Mouse (Mus musculus): ENCODE measurements around the gene Socs2. TPM values are rescaled to one million over a fixed set of nuclear protein-coding genes. Genes with fewer than 3 reads are reported as not detected.
"Not testable (repeated sequence)": the region's sequence is repeated elsewhere in the genome, so short reads cannot be mapped to it uniquely, and the experiment has no call there.

Socs2 gene
- polyA plus RNA-seq, 1 experiment from 2014 or later: 52.5 TPM

DNA sequence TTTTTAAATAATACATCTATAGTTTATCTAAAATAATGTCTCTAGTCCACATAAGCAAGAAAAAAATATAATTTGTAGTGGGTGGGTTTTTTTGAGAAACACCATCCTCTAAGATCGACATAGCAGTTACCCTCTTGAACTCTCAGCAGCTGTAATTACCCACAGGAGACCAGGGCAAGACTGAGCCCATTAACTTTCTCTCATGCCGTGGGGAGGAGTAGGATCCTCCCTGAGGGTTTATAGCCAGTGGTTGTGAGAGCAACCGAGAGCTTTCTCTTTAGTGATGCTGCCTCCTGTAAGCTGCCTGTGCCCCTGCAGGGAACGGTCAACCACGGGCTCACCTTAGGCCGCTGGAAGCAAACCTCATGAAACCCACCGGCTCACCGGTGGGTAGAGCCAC, 24.9 kb downstream of the Socs2 start:
- 75% methylated on average over 8 of the region's 8 CpGs for WGBS
- no peaks in the 10 kb centered on the region for H3K9me3 ChIP-seq (ENCODE audit: control insufficient read depth, low read length)
- no peak overlapping the region for H3K4me2 ChIP-seq (ENCODE audit: low read depth, low read length, severe bottlenecking)
- no peak for DNase-seq (ENCODE audit: low spot score)
- no peak overlapping the region for H3K27ac ChIP-seq (ENCODE audit: low read depth, low read length)
- no peak for ATAC-seq (replicated peaks; ENCODE audit: low FRiP score)
- no peak overlapping the region for H3K4me3 ChIP-seq (ENCODE audit: low read depth, low read length)
- H3K36me3 ChIP-seq (ENCODE audit: control insufficient read depth, insufficient read depth, low read length): no peaks in the 10 kb centered on the region
- no peaks in the 10 kb centered on the region; the same call in 1 of the 2 replicates for H3K4me1 ChIP-seq (replicated peaks; ENCODE audit: control insufficient read depth, insufficient read depth, low read length)
- H3K27me3 ChIP-seq (ENCODE audit: control insufficient read depth, insufficient read depth, low read length): no peaks in the 10 kb centered on the region
- H3K9ac ChIP-seq (ENCODE audit: low read length): no peak overlapping the region

- no peak for ATAC-seq (replicated peaks; ENCODE audit: low FRiP score)
- WGBS: 92% methylated on average over 9 of the region's 9 CpGs
Observed at GRCm38 (mm10) chr10:95390871-95391270, 26.1 kb downstream of the Socs2 start.

GRCm38 (mm10) chr10:95389805-95390204, 27.2 kb downstream of the Socs2 start:
- not testable (repeated sequence) for H3K4me1 ChIP-seq (replicated peaks; ENCODE audit: control insufficient read depth, insufficient read depth, low read length); DNase-seq (ENCODE audit: low spot score); H3K27me3 ChIP-seq (ENCODE audit: control insufficient read depth, insufficient read depth, low read length); H3K4me2 ChIP-seq (ENCODE audit: low read depth, low read length, severe bottlenecking); H3K36me3 ChIP-seq (ENCODE audit: control insufficient read depth, insufficient read depth, low read length); ATAC-seq (replicated peaks; ENCODE audit: low FRiP score); H3K9me3 ChIP-seq (ENCODE audit: control insufficient read depth, low read length); H3K9ac ChIP-seq (ENCODE audit: low read length); H3K4me3 ChIP-seq (ENCODE audit: low read depth, low read length); H3K27ac ChIP-seq (ENCODE audit: low read depth, low read length)
- 92% methylated on average over 5 of the region's 5 CpGs for WGBS

More at GRCm38 (mm10) chr10:95390871-95391270, 26.1 kb downstream of the Socs2 start:
- Histone ChIP-seq H3K27me3 (ENCODE audit: control insufficient read depth, insufficient read depth, low read length) (no peaks in the 10 kb centered on the region), H3K4me1 (replicated peaks; ENCODE audit: control insufficient read depth, insufficient read depth, low read length) (no peaks in the 10 kb centered on the region; the same call in 1 of the 2 replicates), H3K4me2 (ENCODE audit: low read depth, low read length, severe bottlenecking) (no peak overlapping the region), H3K4me3 (ENCODE audit: low read depth, low read length) (no peak overlapping the region), H3K27ac (ENCODE audit: low read depth, low read length) (no peak overlapping the region), H3K9ac (ENCODE audit: low read length) (no peak overlapping the region), H3K9me3 (ENCODE audit: control insufficient read depth, low read length) (no peaks in the 10 kb centered on the region), H3K36me3 (ENCODE audit: control insufficient read depth, insufficient read depth, low read length) (no peaks in the 10 kb centered on the region)
- DNase-seq (ENCODE audit: low spot score): no peak

- ATAC-seq (replicated peaks; ENCODE audit: low FRiP score): no peak
- Histone ChIP-seq H3K4me3 (ENCODE audit: low read depth, low read length) (no peak overlapping the region), H3K4me2 (ENCODE audit: low read depth, low read length, severe bottlenecking) (no peak overlapping the region), H3K27me3 (ENCODE audit: control insufficient read depth, insufficient read depth, low read length) (no peaks in the 10 kb centered on the region), H3K9ac (ENCODE audit: low read length) (no peak overlapping the region), H3K27ac (ENCODE audit: low read depth, low read length) (no peak overlapping the region), H3K4me1 (replicated peaks; ENCODE audit: control insufficient read depth, insufficient read depth, low read length) (no peaks in the 10 kb centered on the region), H3K36me3 (ENCODE audit: control insufficient read depth, insufficient read depth, low read length) (no peaks in the 10 kb centered on the region), H3K9me3 (ENCODE audit: control insufficient read depth, low read length) (no peaks in the 10 kb centered on the region)
- 84% methylated on average over 23 of the region's 23 CpGs for WGBS
- DNase-seq (ENCODE audit: low spot score): no peak
Observed at GRCm38 (mm10) chr10:95388821-95389477, 28.0 kb downstream of the Socs2 start.

DNA sequence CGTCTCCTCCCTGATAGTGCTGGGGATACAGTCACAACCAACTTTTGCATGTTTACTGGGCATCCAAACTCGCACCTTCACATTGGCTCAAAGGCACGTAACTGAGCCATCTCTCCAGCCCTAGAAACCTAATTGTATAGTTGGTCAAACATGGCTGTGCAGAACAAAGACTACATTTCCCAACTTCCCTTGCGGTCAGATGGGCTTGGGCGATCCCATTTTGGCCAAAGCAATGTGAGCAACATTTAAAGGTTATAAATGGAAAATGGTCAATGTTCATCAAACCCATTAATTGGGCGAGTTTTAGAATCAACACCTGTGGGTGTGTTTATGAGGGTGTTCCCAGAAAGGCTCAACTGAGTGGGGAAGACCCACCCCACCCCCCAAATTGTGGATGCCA, 30.5 kb downstream of the Socs2 start:
- H3K4me3 ChIP-seq (ENCODE audit: low read depth, low read length): no peak overlapping the region
- no peak overlapping the region for H3K27ac ChIP-seq (ENCODE audit: low read depth, low read length)
- no peaks in the 10 kb centered on the region for H3K36me3 ChIP-seq (ENCODE audit: control insufficient read depth, insufficient read depth, low read length)
- no peaks in the 10 kb centered on the region for H3K4me1 ChIP-seq (replicated peaks; ENCODE audit: control insufficient read depth, insufficient read depth, low read length)
- no peaks in the 10 kb centered on the region for H3K9me3 ChIP-seq (ENCODE audit: control insufficient read depth, low read length)
- no peak overlapping the region for H3K9ac ChIP-seq (ENCODE audit: low read length)
- DNase-seq (ENCODE audit: low spot score) (no peak), ATAC-seq (replicated peaks; ENCODE audit: low FRiP score) (no peak)
- no peak overlapping the region for H3K4me2 ChIP-seq (ENCODE audit: low read depth, low read length, severe bottlenecking)
- no peaks in the 10 kb centered on the region for H3K27me3 ChIP-seq (ENCODE audit: control insufficient read depth, insufficient read depth, low read length)
- 86% methylated on average over 6 of the region's 6 CpGs for WGBS

GRCm38 (mm10) chr10:95385801-95386203, 31.2 kb downstream of the Socs2 start:
- Histone ChIP-seq H3K27me3 (ENCODE audit: control insufficient read depth, insufficient read depth, low read length) (no peaks in the 10 kb centered on the region), H3K4me1 (replicated peaks; ENCODE audit: control insufficient read depth, insufficient read depth, low read length) (no peaks in the 10 kb centered on the region), H3K4me3 (ENCODE audit: low read depth, low read length) (no peak overlapping the region), H3K36me3 (ENCODE audit: control insufficient read depth, insufficient read depth, low read length) (no peaks in the 10 kb centered on the region), H3K9me3 (ENCODE audit: control insufficient read depth, low read length) (no peaks in the 10 kb centered on the region), H3K9ac (ENCODE audit: low read length) (no peak overlapping the region), H3K27ac (ENCODE audit: low read depth, low read length) (no peak overlapping the region), H3K4me2 (ENCODE audit: low read depth, low read length, severe bottlenecking) (no peak overlapping the region)
- DNase-seq (ENCODE audit: low spot score) (no peak), ATAC-seq (replicated peaks; ENCODE audit: low FRiP score) (no peak)
- 78% methylated on average over 4 of the region's 4 CpGs for whole genome bisulfite sequencing

DNA sequence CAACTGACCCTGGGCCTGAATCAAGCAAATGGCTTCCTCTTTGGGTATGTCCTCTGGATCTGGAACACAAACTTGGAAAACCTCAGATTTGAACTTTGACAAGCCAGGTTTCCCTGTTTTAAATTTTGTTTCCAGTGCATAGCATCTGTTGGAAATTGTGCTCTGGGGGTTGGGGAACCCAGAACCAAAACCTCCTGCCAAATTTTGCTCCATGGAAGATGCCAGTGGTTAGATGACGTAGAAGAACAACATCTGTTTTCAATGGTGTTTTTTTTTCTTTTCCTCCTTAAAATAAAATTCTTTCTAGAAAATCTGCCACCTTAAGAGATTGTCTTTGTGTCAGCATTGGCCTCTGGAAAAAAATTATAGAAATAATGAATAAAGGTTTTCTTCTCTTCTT, 31.9 kb downstream of the Socs2 start:
- no peaks in the 10 kb centered on the region for H3K36me3 ChIP-seq (ENCODE audit: control insufficient read depth, insufficient read depth, low read length)
- H3K4me2 ChIP-seq (ENCODE audit: low read depth, low read length, severe bottlenecking): no peak overlapping the region
- no peak for DNase-seq (ENCODE audit: low spot score)
- no peaks in the 10 kb centered on the region for H3K27me3 ChIP-seq (ENCODE audit: control insufficient read depth, insufficient read depth, low read length)
- no peaks in the 10 kb centered on the region for H3K4me1 ChIP-seq (replicated peaks; ENCODE audit: control insufficient read depth, insufficient read depth, low read length)
- H3K27ac ChIP-seq (ENCODE audit: low read depth, low read length): no peak overlapping the region
- WGBS: 86% methylated on average over 1 of the region's 1 CpGs
- ATAC-seq (replicated peaks; ENCODE audit: low FRiP score): no peak
- H3K9me3 ChIP-seq (ENCODE audit: control insufficient read depth, low read length): no peaks in the 10 kb centered on the region
- H3K4me3 ChIP-seq (ENCODE audit: low read depth, low read length): no peak overlapping the region
- no peak overlapping the region for H3K9ac ChIP-seq (ENCODE audit: low read length)

DNA sequence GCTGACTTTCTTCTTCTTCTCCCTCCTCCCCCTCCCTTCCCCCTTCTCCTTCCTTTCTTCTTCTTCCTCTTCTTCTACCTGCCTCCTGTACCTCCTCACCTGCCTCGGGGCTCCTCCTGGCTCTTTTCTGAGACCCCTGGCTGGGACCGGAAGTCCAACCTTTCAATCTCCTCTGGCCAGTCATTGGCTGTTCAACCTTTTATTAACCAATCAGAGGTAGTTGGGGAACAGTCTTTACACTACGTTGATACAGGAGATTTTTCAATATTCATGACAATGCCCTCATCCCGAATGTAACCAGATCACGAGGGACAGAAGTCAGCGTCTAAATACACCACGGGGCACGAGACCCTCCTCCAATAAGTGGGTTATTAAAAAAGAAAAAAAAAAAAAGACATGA, 32.5 kb downstream of the Socs2 start:
- Histone ChIP-seq H3K4me1 (replicated peaks; ENCODE audit: control insufficient read depth, insufficient read depth, low read length) (no peaks in the 10 kb centered on the region), H3K9me3 (ENCODE audit: control insufficient read depth, low read length) (no peaks in the 10 kb centered on the region), H3K27ac (ENCODE audit: low read depth, low read length) (no peak overlapping the region), H3K27me3 (ENCODE audit: control insufficient read depth, insufficient read depth, low read length) (no peaks in the 10 kb centered on the region), H3K4me3 (ENCODE audit: low read depth, low read length) (no peak overlapping the region), H3K4me2 (ENCODE audit: low read depth, low read length, severe bottlenecking) (no peak overlapping the region), H3K36me3 (ENCODE audit: control insufficient read depth, insufficient read depth, low read length) (no peaks in the 10 kb centered on the region), H3K9ac (ENCODE audit: low read length) (no peak overlapping the region)
- no peak for ATAC-seq (replicated peaks; ENCODE audit: low FRiP score)
- 85% methylated on average over 8 of the region's 8 CpGs for WGBS
- no peak for DNase-seq (ENCODE audit: low spot score)

- ATAC-seq (replicated peaks; ENCODE audit: low FRiP score) (no peak), DNase-seq (ENCODE audit: low spot score) (no peak)
- Histone ChIP-seq H3K27ac (ENCODE audit: low read depth, low read length) (no peak overlapping the region), H3K27me3 (ENCODE audit: control insufficient read depth, insufficient read depth, low read length) (no peaks in the 10 kb centered on the region), H3K36me3 (ENCODE audit: control insufficient read depth, insufficient read depth, low read length) (no peaks in the 10 kb centered on the region), H3K4me2 (ENCODE audit: low read depth, low read length, severe bottlenecking) (no peak overlapping the region), H3K4me3 (ENCODE audit: low read depth, low read length) (no peak overlapping the region), H3K9ac (ENCODE audit: low read length) (no peak overlapping the region), H3K4me1 (replicated peaks; ENCODE audit: control insufficient read depth, insufficient read depth, low read length) (no peaks in the 10 kb centered on the region), H3K9me3 (ENCODE audit: control insufficient read depth, low read length) (no peaks in the 10 kb centered on the region)
- WGBS: 89% methylated on average over 6 of the region's 6 CpGs
Observed at GRCm38 (mm10) chr10:95373340-95373739, 43.6 kb downstream of the Socs2 start.
